Mouse (Mus musculus): ENCODE measurements around the gene Myo16. TPM values are rescaled to one million over a fixed set of nuclear protein-coding genes. Genes with fewer than 3 reads are reported as not detected.

The Myo16 gene
- total and polyA plus RNA-seq, 3 experiments: 1.4 to 3.8 TPM; not detected in 1

- Histone ChIP-seq H3K79me2 (replicated peaks; ENCODE audit: control insufficient read depth, insufficient read depth, low read length) (no peaks in the 10 kb centered on the region), H3K4me3 (no peak overlapping the region), H3K27me3 (ENCODE audit: control insufficient read depth, insufficient read depth, low read length) (no peaks in the 10 kb centered on the region), H3K9ac (ENCODE audit: low read depth, low read length) (no peak overlapping the region), H3K27ac (no peak overlapping the region), H3K36me3 (ENCODE audit: control insufficient read depth, insufficient read depth, low read length) (no peaks in the 10 kb centered on the region), H3K4me1 (ENCODE audit: control insufficient read depth, insufficient read depth, low read length) (no peaks in the 10 kb centered on the region)
- DNase-seq: no peak
- WGBS: 66% methylated on average over 8 of the region's 8 CpGs
- TF ChIP-seq EP300 (IDR thresholded peaks at IDR 0.05; ENCODE audit: insufficient read depth, low read depth, low read length) (no peak), CTCF (IDR thresholded peaks at IDR 0.05) (no peak), POLR2A (IDR thresholded peaks at IDR 0.05; ENCODE audit: insufficient read depth, low read depth, low read length) (no peak)
- intact Hi-C loops (cut with DNase I): no loop called here
Measured at GRCm38 (mm10) chr8:10663770-10664470, 510.2 kb downstream of the Myo16 start.

- intact Hi-C loops (cut with DNase I): no loop called here
- H3K79me2 ChIP-seq (replicated peaks; ENCODE audit: control insufficient read depth, insufficient read depth, low read length): no peaks in the 10 kb centered on the region
- H3K4me1 ChIP-seq (ENCODE audit: control insufficient read depth, insufficient read depth, low read length): no peaks in the 10 kb centered on the region
- 55% methylated on average over 13 of the region's 13 CpGs for WGBS
- no peak for TF ChIP-seq EP300 (IDR thresholded peaks at IDR 0.05; ENCODE audit: insufficient read depth, low read depth, low read length)
- no peak for TF ChIP-seq CTCF (IDR thresholded peaks at IDR 0.05)
- no peak for TF ChIP-seq POLR2A (IDR thresholded peaks at IDR 0.05; ENCODE audit: insufficient read depth, low read depth, low read length)
- DNase-seq: no peak
- H3K9ac ChIP-seq (ENCODE audit: low read depth, low read length): no peak overlapping the region
- no peaks in the 10 kb centered on the region for H3K36me3 ChIP-seq (ENCODE audit: control insufficient read depth, insufficient read depth, low read length)
- no peak overlapping the region for H3K27ac ChIP-seq
- no peaks in the 10 kb centered on the region for H3K27me3 ChIP-seq (ENCODE audit: control insufficient read depth, insufficient read depth, low read length)
- no peak overlapping the region for H3K4me3 ChIP-seq
Measured at GRCm38 (mm10) chr8:10664861-10665543, 511.3 kb downstream of the Myo16 start.

- no peaks in the 10 kb centered on the region for H3K79me2 ChIP-seq (replicated peaks; ENCODE audit: control insufficient read depth, insufficient read depth, low read length)
- no peak overlapping the region for H3K27ac ChIP-seq
- H3K4me3 ChIP-seq: no peak overlapping the region
- TF ChIP-seq CTCF (IDR thresholded peaks at IDR 0.05) (no peak), POLR2A (IDR thresholded peaks at IDR 0.05; ENCODE audit: insufficient read depth, low read depth, low read length) (no peak), EP300 (IDR thresholded peaks at IDR 0.05; ENCODE audit: insufficient read depth, low read depth, low read length) (no peak)
- DNase-seq: no peak
- intact Hi-C loops (cut with DNase I): no loop called here
- 19% methylated on average over 4 of the region's 4 CpGs for WGBS
- no peaks in the 10 kb centered on the region for H3K36me3 ChIP-seq (ENCODE audit: control insufficient read depth, insufficient read depth, low read length)
- no peaks in the 10 kb centered on the region for H3K27me3 ChIP-seq (ENCODE audit: control insufficient read depth, insufficient read depth, low read length)
- no peak overlapping the region for H3K9ac ChIP-seq (ENCODE audit: low read depth, low read length)
- H3K4me1 ChIP-seq (ENCODE audit: control insufficient read depth, insufficient read depth, low read length): no peaks in the 10 kb centered on the region
Measured at GRCm38 (mm10) chr8:10665821-10666283, 512.1 kb downstream of the Myo16 start.

GRCm38 (mm10) chr8:10671862-10672548, 518.3 kb downstream of the Myo16 start:
- no peak for TF ChIP-seq CTCF (IDR thresholded peaks at IDR 0.05)
- TF ChIP-seq POLR2A (IDR thresholded peaks at IDR 0.05; ENCODE audit: insufficient read depth, low read depth, low read length): no peak
- no peak for TF ChIP-seq EP300 (IDR thresholded peaks at IDR 0.05; ENCODE audit: insufficient read depth, low read depth, low read length)
- Histone ChIP-seq H3K27ac (no peak overlapping the region), H3K79me2 (replicated peaks; ENCODE audit: control insufficient read depth, insufficient read depth, low read length) (no peaks in the 10 kb centered on the region), H3K9ac (ENCODE audit: low read depth, low read length) (no peak overlapping the region), H3K27me3 (ENCODE audit: control insufficient read depth, insufficient read depth, low read length) (no peaks in the 10 kb centered on the region), H3K36me3 (ENCODE audit: control insufficient read depth, insufficient read depth, low read length) (no peaks in the 10 kb centered on the region), H3K4me1 (ENCODE audit: control insufficient read depth, insufficient read depth, low read length) (no peaks in the 10 kb centered on the region), H3K4me3 (no peak overlapping the region)
- DNase-seq: no peak
- intact Hi-C loops (cut with DNase I): no loop called here
- 25% methylated on average over 2 of the region's 2 CpGs for WGBS

- 86% methylated on average over 9 of the region's 9 CpGs for WGBS
- intact Hi-C loops (cut with DNase I): no loop called here
- Histone ChIP-seq H3K27me3 (ENCODE audit: control insufficient read depth, insufficient read depth, low read length) (no peaks in the 10 kb centered on the region), H3K36me3 (ENCODE audit: control insufficient read depth, insufficient read depth, low read length) (no peaks in the 10 kb centered on the region), H3K9ac (ENCODE audit: low read depth, low read length) (no peak overlapping the region), H3K27ac (no peak overlapping the region), H3K4me1 (ENCODE audit: control insufficient read depth, insufficient read depth, low read length) (no peaks in the 10 kb centered on the region), H3K4me3 (no peak overlapping the region), H3K79me2 (replicated peaks; ENCODE audit: control insufficient read depth, insufficient read depth, low read length) (no peaks in the 10 kb centered on the region)
- TF ChIP-seq EP300 (IDR thresholded peaks at IDR 0.05; ENCODE audit: insufficient read depth, low read depth, low read length) (no peak), CTCF (IDR thresholded peaks at IDR 0.05) (no peak), POLR2A (IDR thresholded peaks at IDR 0.05; ENCODE audit: insufficient read depth, low read depth, low read length) (no peak)
- DNase-seq: no peak
Measured at GRCm38 (mm10) chr8:10677840-10678410, 524.2 kb downstream of the Myo16 start.

All from heart, adult 2 months (tissue).